Mouse (Mus musculus) CH12.LX (cell line): ENCODE data around the gene Far1.

Experiments
- CTCF ChIP-seq, 2 experiments: IDR thresholded peaks in 1 of 2; conservative IDR thresholded peaks in 1 of 2; 2 replicates each; pipeline ENCODE4 v1.5.1; 2011 to 2012; ENCODE audit warnings: low read depth in 2 of 2, low read length in 2 of 2, improper control_type of control experiment in 1 of 2, inconsistent platforms in 1 of 2, mild to moderate bottlenecking in 1 of 2, moderate library complexity in 1 of 2
- KAT2A ChIP-seq: IDR thresholded peaks from 2 replicates; pipeline ENCODE4 v1.6.1; 2012; ENCODE audit warnings: low read length, improper control_type of control experiment, inconsistent platforms; ENCODE audit not compliant: insufficient replicate concordance
- NRF1 ChIP-seq: IDR thresholded peaks from 2 replicates; pipeline ENCODE4 v1.6.1; 2014; ENCODE audit warnings: low read depth, mild to moderate bottlenecking, inconsistent platforms, low read length, improper control_type of control experiment, moderate library complexity
- SIN3A ChIP-seq: IDR thresholded peaks from 2 replicates; pipeline ENCODE4 v1.6.1; 2012; ENCODE audit warnings: low read length, improper control_type of control experiment, inconsistent platforms

DNA sequence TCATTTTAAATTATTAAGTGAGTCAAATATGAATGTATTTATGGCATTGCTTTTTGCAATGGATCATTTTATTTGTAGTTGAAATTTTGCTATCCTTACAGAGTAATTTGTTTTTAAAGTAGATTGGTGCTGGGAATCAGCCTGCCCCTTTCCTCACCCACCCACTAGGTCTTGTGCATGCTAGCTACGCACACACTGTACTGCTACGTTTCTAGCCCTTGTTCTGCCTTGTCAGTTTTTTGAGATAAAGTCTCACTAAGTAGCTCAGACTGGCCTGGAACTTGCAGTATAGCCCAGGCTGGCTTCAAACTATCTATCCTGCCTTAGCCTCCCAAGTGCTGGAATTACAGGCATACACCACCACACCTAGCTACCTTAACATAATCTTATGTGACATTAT, 38.9 kb downstream of the Far1 start:
- TF ChIP-seq CTCF (conservative IDR thresholded peaks at IDR 0.05 in 1 of 2, IDR thresholded peaks at IDR 0.05 in 1 of 2; ENCODE audit: low read depth in 2 of 2, low read length in 2 of 2) (no peak), NRF1 (no peak), SIN3A (no peak), KAT2A (no peak)
